Mouse (Mus musculus) forebrain, embryonic 16.5 days (tissue): ENCODE data around the gene Gm37419. TPM values are rescaled to one million over a fixed set of nuclear protein-coding genes. Genes with fewer than 3 reads are reported as not detected.

ENCODE experiments used
- ATAC-seq: fragments of 200-750 bp; cut with Nextera tagmentation; 2 replicates; pipeline ENCODE4 v1.8.0; 2017; ENCODE audit warnings: mild to moderate bottlenecking, moderate library complexity
- H3K27ac ChIP-seq: fragments of 300-500 bp; sonication (generic); 2 replicates; pipeline ENCODE4 v1.5.1; 2014; ENCODE audit warnings: low read length, control low read depth
- H3K27me3 ChIP-seq: fragments of 300-500 bp; sonication (generic); replicated peaks from 2 replicates; pipeline ENCODE4 v1.6.1; 2014; ENCODE audit warnings: low read length; ENCODE audit not compliant: control insufficient read depth, insufficient read depth
- H3K36me3 ChIP-seq: fragments of 300-500 bp; sonication (generic); 2 replicates; pipeline ENCODE4 v1.6.1; 2014; ENCODE audit not compliant: control insufficient read depth, insufficient read depth
- H3K4me1 ChIP-seq: fragments of 300-500 bp; sonication (generic); replicated peaks from 2 replicates; pipeline ENCODE4 v1.6.1; 2014; ENCODE audit warnings: low read length; ENCODE audit not compliant: control insufficient read depth, insufficient read depth
- H3K4me2 ChIP-seq: fragments of 300-500 bp; sonication (generic); 2 replicates; pipeline ENCODE4 v1.6.1; 2014; ENCODE audit warnings: mild to moderate bottlenecking, low read length, control low read depth
- H3K4me3 ChIP-seq: fragments of 300-500 bp; sonication (generic); replicated peaks from 2 replicates; pipeline ENCODE4 v1.5.1; 2014; ENCODE audit warnings: mild to moderate bottlenecking, low read length, control low read depth
- H3K9ac ChIP-seq: fragments of 300-500 bp; sonication (generic); replicated peaks from 2 replicates; pipeline ENCODE4 v1.6.1; 2014; ENCODE audit warnings: low read depth, low read length, control low read depth
- H3K9me3 ChIP-seq: fragments of 300-500 bp; sonication (generic); 2 replicates; pipeline ENCODE4 v1.6.1; 2016; ENCODE audit warnings: low read length; ENCODE audit not compliant: control insufficient read depth
- WGBS: fragments of 180-500 bp; shearing (Covaris S2); extraction: QIAGEN DNeasy Blood & Tissue Kit; methylation state at CpG from one replicate; pipeline ENCODE4 v1.1.7; 2014; 5-methylcytosine and 5-hydroxymethylcytosine counted together
- polyA plus RNA-seq: library from polyadenylated mRNA; unstranded; fragments of >200 nt; fragmentation: Nextera tagmentation; extraction: Ambion mirVana; gene quantifications from 2 replicates; pipeline ENCODE4 v1.2.1, GENCODE M21; 2015

The Gm37419 gene
- polyA plus RNA-seq, 1 experiment from 2014 or later, result not detected

DNA sequence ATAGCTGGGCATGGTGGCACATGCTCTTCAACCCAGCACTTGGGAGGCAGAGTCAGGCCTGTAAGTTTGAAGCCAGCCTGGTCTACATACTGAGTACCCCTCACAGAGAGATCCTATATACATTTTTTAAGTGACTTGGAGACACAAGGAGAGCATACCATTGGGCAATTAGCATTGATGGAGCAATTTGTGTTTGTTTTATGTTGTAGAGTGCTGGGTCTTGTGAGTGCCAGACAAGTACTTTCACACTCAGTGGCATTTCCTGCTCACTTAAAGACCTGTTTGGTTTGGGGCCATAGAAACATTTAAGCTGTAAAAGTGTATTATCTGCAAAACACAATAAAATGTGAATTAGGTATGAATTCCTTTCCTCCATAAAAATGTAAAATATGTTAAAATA, 47.5 kb downstream of the Gm37419 start:
- no peak for ATAC-seq
- Histone ChIP-seq H3K9ac (no peak overlapping the region), H3K4me3 (no peak overlapping the region), H3K27ac (no peak overlapping the region), H3K4me2 (no peak overlapping the region), H3K36me3 (no peaks in the 10 kb centered on the region), H3K27me3 (no peaks in the 10 kb centered on the region), H3K4me1 (no peaks in the 10 kb centered on the region), H3K9me3 (no peaks in the 10 kb centered on the region)

DNA sequence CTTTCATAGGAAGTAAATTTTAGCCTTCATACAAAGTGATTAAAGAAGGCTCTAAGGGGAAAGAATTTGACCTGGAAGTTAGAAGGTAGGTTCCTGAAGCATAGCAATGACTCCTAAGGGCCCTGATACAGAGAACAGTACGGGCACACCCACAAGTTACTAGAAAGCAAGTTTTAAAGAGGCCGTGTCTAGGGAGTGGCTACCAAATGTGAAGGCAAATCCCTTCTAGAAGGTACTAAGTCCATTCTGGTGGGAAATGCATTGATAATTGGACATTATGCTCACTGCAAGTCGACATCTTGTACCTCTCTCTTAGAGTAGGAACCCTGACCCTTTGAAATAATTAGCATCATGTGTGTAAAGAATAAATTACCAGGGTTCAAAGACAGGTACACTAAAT, 48.1 kb downstream of the Gm37419 start:
- Histone ChIP-seq H3K4me2 (no peak overlapping the region), H3K9me3 (no peaks in the 10 kb centered on the region), H3K4me3 (no peak overlapping the region), H3K27ac (no peak overlapping the region), H3K9ac (no peak overlapping the region), H3K36me3 (no peaks in the 10 kb centered on the region), H3K4me1 (no peaks in the 10 kb centered on the region), H3K27me3 (no peaks in the 10 kb centered on the region)
- WGBS, result 88% methylated on average over 3 of the region's 3 CpGs
- ATAC-seq, result no peak

Other genes with a start within 250 kb of the Gm37419 start
- 208 and 241 TPM in 2 replicates for gene Sst, start 97.5 kb upstream of the Gm37419 start, polyA plus RNA-seq
- gene Rtp2, start 56.1 kb upstream of the Gm37419 start, polyA plus RNA-seq, result 0.11 TPM in 1 of 2 replicates, not detected in the other
- 2.4 and 2.5 TPM in 2 replicates for gene Bcl6, start 370 bp downstream of the Gm37419 start, polyA plus RNA-seq